Mouse (Mus musculus): ENCODE data around the gene Dab1. TPM values are rescaled to one million over a fixed set of nuclear protein-coding genes. Genes with fewer than 3 reads are reported as not detected.
A peak's percentile ranks its signal among the peaks of the same experiment; 100 is the strongest.

Dab1 gene
- polyA plus RNA-seq, 1 experiment from 2014 or later, result 106 TPM

- Histone ChIP-seq H3K4me1 (ENCODE audit: control insufficient read depth, insufficient read depth, low read length) (peaks cover 2% of the 10 kb centered on the region; the same call in 1 of the 2 replicates), H3K4me3 (ENCODE audit: low read depth, low read length) (no peak overlapping the region), H3K27ac (ENCODE audit: low read depth, low read length) (no peak overlapping the region), H3K36me3 (ENCODE audit: control insufficient read depth, insufficient read depth, low read length) (no peaks in the 10 kb centered on the region), H3K9me3 (replicated peaks; ENCODE audit: control insufficient read depth, low read length) (no peaks in the 10 kb centered on the region), H3K9ac (ENCODE audit: low read length) (no peak overlapping the region), H3K4me2 (ENCODE audit: low read length) (no peak overlapping the region), H3K27me3 (replicated peaks; ENCODE audit: control insufficient read depth, insufficient read depth, low read length) (no peaks in the 10 kb centered on the region)
- ATAC-seq (no peak), DNase-seq (ENCODE audit: low spot score) (no peak)
- WGBS, result 67% methylated on average over 7 of the region's 7 CpGs
Observed at GRCm38 (mm10) chr4:103754561-103754960, 135.4 kb downstream of the Dab1 start.

DNA sequence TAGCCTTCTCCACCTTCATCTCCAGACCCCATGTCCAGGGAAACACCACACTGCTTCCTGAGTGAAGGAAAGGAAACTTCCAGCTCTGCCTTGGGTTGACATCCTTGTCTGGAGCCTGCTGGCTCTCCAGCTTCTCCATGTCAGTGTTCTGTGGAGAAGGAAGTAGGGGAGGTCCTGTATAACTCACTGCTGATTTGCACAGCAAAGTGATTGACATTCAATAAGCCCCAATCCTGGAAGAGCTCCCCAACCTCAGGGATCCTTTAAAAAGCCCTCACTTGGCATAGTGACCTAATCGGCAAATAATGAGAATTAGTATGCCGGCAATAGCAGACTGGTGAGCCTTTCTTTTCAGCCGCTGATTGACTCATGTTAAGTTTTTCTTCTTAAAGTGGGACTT is 138.1 kb downstream of the Dab1 start:
- Histone ChIP-seq H3K27ac (ENCODE audit: low read depth, low read length) (no peak overlapping the region), H3K4me3 (ENCODE audit: low read depth, low read length) (no peak overlapping the region), H3K4me1 (ENCODE audit: control insufficient read depth, insufficient read depth, low read length) (0 out of 2 replicates have a peak, but pooled peaks cover 2% of the 10 kb centered on the region), H3K36me3 (ENCODE audit: control insufficient read depth, insufficient read depth, low read length) (no peaks in the 10 kb centered on the region), H3K4me2 (ENCODE audit: low read length) (no peak overlapping the region), H3K9ac (ENCODE audit: low read length) (no peak overlapping the region), H3K9me3 (replicated peaks; ENCODE audit: control insufficient read depth, low read length) (no peaks in the 10 kb centered on the region), H3K27me3 (replicated peaks; ENCODE audit: control insufficient read depth, insufficient read depth, low read length) (no peaks in the 10 kb centered on the region)
- ATAC-seq, result peak; percentile 48; the same call in 1 of the 2 replicates
- 2% methylated on average over 3 of the region's 3 CpGs for WGBS
- peak; percentile 64 for DNase-seq (ENCODE audit: low spot score)

- H3K36me3 ChIP-seq (ENCODE audit: control insufficient read depth, insufficient read depth, low read length), result no peaks in the 10 kb centered on the region
- no peak overlapping the region for H3K4me2 ChIP-seq (ENCODE audit: low read length)
- no peaks in the 10 kb centered on the region for H3K27me3 ChIP-seq (replicated peaks; ENCODE audit: control insufficient read depth, insufficient read depth, low read length)
- H3K27ac ChIP-seq (ENCODE audit: low read depth, low read length), result no peak overlapping the region
- ATAC-seq (no peak), DNase-seq (ENCODE audit: low spot score) (no peak)
- H3K4me1 ChIP-seq (ENCODE audit: control insufficient read depth, insufficient read depth, low read length), result 0 out of 2 replicates have a peak, but pooled peaks cover 2% of the 10 kb centered on the region
- no peak overlapping the region for H3K9ac ChIP-seq (ENCODE audit: low read length)
- 83% methylated on average over 11 of the region's 11 CpGs for WGBS
- H3K9me3 ChIP-seq (replicated peaks; ENCODE audit: control insufficient read depth, low read length), result no peaks in the 10 kb centered on the region
- H3K4me3 ChIP-seq (ENCODE audit: low read depth, low read length), result no peak overlapping the region
Observed at GRCm38 (mm10) chr4:103762416-103762815, 143.3 kb downstream of the Dab1 start.

DNA sequence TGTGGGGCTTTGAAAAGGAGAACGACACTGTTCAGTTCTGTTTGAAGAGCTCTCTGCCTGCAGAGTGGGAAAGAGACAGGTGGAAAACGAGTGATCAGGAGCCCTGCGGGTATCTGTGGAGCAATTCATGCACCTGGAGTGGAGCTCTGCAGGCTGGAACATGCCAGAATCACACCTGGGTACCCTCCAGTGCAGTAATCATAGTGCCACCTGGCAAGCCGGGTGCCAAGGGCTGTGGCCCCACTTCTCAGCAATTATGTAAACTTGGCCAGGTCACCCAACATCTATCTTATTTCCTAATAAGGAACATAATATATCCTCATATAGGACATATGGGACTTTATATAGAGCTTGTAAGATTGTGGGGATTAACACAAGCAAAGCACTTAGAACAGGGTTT is 156.6 kb downstream of the Dab1 start:
- H3K9ac ChIP-seq (ENCODE audit: low read length), result no peak overlapping the region
- ATAC-seq (no peak), DNase-seq (ENCODE audit: low spot score) (no peak)
- H3K27ac ChIP-seq (ENCODE audit: low read depth, low read length), result no peak overlapping the region
- no peaks in the 10 kb centered on the region for H3K4me1 ChIP-seq (ENCODE audit: control insufficient read depth, insufficient read depth, low read length)
- H3K27me3 ChIP-seq (replicated peaks; ENCODE audit: control insufficient read depth, insufficient read depth, low read length), result no peaks in the 10 kb centered on the region
- no peak overlapping the region for H3K4me3 ChIP-seq (ENCODE audit: low read depth, low read length)
- 83% methylated on average over 4 of the region's 4 CpGs for WGBS
- no peak overlapping the region for H3K4me2 ChIP-seq (ENCODE audit: low read length)
- no peaks in the 10 kb centered on the region for H3K36me3 ChIP-seq (ENCODE audit: control insufficient read depth, insufficient read depth, low read length)
- H3K9me3 ChIP-seq (replicated peaks; ENCODE audit: control insufficient read depth, low read length), result no peaks in the 10 kb centered on the region

- 60% methylated on average over 4 of the region's 4 CpGs for WGBS
- Histone ChIP-seq H3K9me3 (replicated peaks; ENCODE audit: control insufficient read depth, low read length) (no peaks in the 10 kb centered on the region), H3K27ac (ENCODE audit: low read depth, low read length) (no peak overlapping the region), H3K4me2 (ENCODE audit: low read length) (no peak overlapping the region), H3K9ac (ENCODE audit: low read length) (no peak overlapping the region), H3K36me3 (ENCODE audit: control insufficient read depth, insufficient read depth, low read length) (no peaks in the 10 kb centered on the region), H3K4me3 (ENCODE audit: low read depth, low read length) (no peak overlapping the region), H3K27me3 (replicated peaks; ENCODE audit: control insufficient read depth, insufficient read depth, low read length) (no peaks in the 10 kb centered on the region), H3K4me1 (ENCODE audit: control insufficient read depth, insufficient read depth, low read length) (no peaks in the 10 kb centered on the region)
- ATAC-seq, result no peak
- peak; percentile 59 for DNase-seq (ENCODE audit: low spot score)
Observed at GRCm38 (mm10) chr4:103781398-103781797, 162.2 kb downstream of the Dab1 start.

DNA sequence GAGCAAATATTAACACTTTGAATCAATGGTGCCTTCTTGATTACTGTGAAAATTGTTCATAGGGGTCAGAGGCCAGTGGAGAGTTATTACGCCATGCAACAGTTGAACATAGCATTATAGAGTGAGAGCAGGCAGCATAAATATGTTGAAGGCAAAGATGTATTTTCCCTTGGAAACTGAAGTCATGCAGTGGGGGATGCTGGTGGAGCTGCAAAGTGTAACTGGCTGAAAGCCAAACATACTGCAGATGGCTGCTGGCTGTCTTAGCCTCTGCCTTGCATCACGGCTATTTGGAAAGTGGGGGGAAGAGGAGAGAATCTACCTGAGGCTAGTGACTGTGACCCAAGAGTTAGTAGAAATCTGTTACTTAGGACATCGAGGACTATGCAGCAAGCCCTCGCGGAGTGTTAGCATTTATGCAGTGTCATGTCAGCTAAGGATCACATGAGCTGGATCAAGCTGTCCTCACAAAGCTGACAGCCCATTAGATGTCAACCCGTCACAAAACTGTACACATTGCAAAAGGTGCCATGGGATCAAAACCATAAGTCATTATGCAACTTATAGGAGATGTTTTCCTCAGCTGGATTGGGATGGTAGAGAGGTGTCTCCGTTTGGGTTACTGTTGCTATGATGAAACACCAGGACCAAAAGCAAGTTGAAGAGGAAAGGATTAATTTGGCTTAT is 164.5 kb downstream of the Dab1 start:
- Histone ChIP-seq H3K9ac (ENCODE audit: low read length) (no peak overlapping the region), H3K27ac (ENCODE audit: low read depth, low read length) (no peak overlapping the region), H3K4me1 (ENCODE audit: control insufficient read depth, insufficient read depth, low read length) (no peaks in the 10 kb centered on the region), H3K9me3 (replicated peaks; ENCODE audit: control insufficient read depth, low read length) (no peaks in the 10 kb centered on the region), H3K27me3 (replicated peaks; ENCODE audit: control insufficient read depth, insufficient read depth, low read length) (no peaks in the 10 kb centered on the region), H3K4me2 (ENCODE audit: low read length) (no peak overlapping the region), H3K4me3 (ENCODE audit: low read depth, low read length) (no peak overlapping the region), H3K36me3 (ENCODE audit: control insufficient read depth, insufficient read depth, low read length) (no peaks in the 10 kb centered on the region)
- no peak for ATAC-seq
- peak; percentile 58 for DNase-seq (ENCODE audit: low spot score)
- WGBS, result 84% methylated on average over 7 of the region's 7 CpGs

DNA sequence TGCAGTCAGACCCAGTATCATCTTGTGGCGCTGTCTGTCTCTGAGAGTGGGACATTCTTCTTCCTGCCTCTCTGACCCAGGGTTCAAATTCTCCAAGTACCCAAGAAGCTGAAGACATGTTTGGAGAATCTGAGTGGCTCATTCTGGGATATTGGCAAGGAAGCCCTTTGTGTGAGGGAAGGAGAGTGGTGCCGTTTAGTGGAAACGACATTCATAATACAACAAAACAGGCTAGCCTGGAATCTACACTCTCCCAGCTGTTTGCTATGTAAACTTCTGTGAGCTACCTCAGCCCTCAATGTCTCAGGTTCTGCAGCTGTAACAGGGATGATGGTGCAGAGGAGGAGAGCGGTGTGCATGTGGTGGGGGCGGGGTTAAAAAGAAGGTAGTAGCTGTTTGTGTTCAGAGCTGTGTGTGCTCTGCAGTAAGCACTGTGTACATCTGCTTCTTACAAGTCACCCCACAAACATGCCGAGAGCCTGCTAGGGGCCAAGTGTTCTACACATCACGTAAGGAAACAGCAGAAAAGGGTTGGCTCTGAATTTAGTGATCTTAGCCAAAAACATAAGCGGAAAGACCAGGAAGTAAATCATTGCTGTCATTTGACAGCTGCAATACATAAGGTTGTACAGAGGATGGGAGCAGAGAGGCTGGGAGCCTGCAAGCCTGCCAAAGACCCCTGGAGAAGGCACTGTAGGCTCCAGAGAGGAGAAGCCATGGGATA is 174.6 kb downstream of the Dab1 start:
- H3K4me2 ChIP-seq (ENCODE audit: low read length), result no peak overlapping the region
- H3K9ac ChIP-seq (ENCODE audit: low read length), result no peak overlapping the region
- peaks cover 2% of the 10 kb centered on the region; the same call in 1 of the 2 replicates for H3K4me1 ChIP-seq (ENCODE audit: control insufficient read depth, insufficient read depth, low read length)
- H3K27ac ChIP-seq (ENCODE audit: low read depth, low read length), result no peak overlapping the region
- no peaks in the 10 kb centered on the region for H3K36me3 ChIP-seq (ENCODE audit: control insufficient read depth, insufficient read depth, low read length)
- ATAC-seq, result peak; percentile 40; the same call in 1 of the 2 replicates
- 80% methylated on average over 8 of the region's 8 CpGs for WGBS
- H3K27me3 ChIP-seq (replicated peaks; ENCODE audit: control insufficient read depth, insufficient read depth, low read length), result no peaks in the 10 kb centered on the region
- H3K4me3 ChIP-seq (ENCODE audit: low read depth, low read length), result no peak overlapping the region
- peak; percentile 58 for DNase-seq (ENCODE audit: low spot score)
- H3K9me3 ChIP-seq (replicated peaks; ENCODE audit: control insufficient read depth, low read length), result no peaks in the 10 kb centered on the region

DNA sequence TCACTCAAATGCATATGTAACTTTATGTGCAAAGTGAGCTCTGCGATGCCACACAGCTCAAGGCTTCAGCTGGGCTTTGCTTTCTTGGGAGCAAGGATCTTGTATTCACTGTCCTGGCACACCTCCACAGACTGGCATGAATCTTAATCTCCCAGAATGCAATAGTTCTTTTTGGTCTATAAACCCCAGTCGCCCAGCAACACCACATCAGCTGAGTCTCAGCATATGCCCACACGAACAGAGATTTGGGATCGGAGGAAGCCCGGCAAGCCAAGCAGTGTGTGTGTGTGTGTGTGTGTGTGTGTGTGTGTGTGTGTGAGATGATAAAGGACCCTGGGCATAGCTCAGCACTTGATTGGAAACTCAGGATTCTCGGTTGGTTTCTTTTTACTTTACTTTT is 177.3 kb downstream of the Dab1 start:
- H3K4me3 ChIP-seq (ENCODE audit: low read depth, low read length), result no peak overlapping the region
- H3K27me3 ChIP-seq (replicated peaks; ENCODE audit: control insufficient read depth, insufficient read depth, low read length), result no peaks in the 10 kb centered on the region
- WGBS, result 55% methylated on average over 6 of the region's 6 CpGs
- H3K9me3 ChIP-seq (replicated peaks; ENCODE audit: control insufficient read depth, low read length), result no peaks in the 10 kb centered on the region
- no peak overlapping the region for H3K27ac ChIP-seq (ENCODE audit: low read depth, low read length)
- peak; percentile 67 for DNase-seq (ENCODE audit: low spot score)
- ATAC-seq, result no peak
- no peak overlapping the region for H3K4me2 ChIP-seq (ENCODE audit: low read length)
- H3K4me1 ChIP-seq (ENCODE audit: control insufficient read depth, insufficient read depth, low read length), result peaks cover 2% of the 10 kb centered on the region; the same call in 1 of the 2 replicates
- H3K36me3 ChIP-seq (ENCODE audit: control insufficient read depth, insufficient read depth, low read length), result no peaks in the 10 kb centered on the region
- no peak overlapping the region for H3K9ac ChIP-seq (ENCODE audit: low read length)

GRCm38 (mm10) chr4:103802439-103802838 is 183.3 kb downstream of the Dab1 start:
- no peak for ATAC-seq
- WGBS, result 86% methylated on average over 4 of the region's 4 CpGs
- H3K27me3 ChIP-seq (replicated peaks; ENCODE audit: control insufficient read depth, insufficient read depth, low read length), result no peaks in the 10 kb centered on the region

More at GRCm38 (mm10) chr4:103802439-103802838, 183.3 kb downstream of the Dab1 start:
- H3K4me2 ChIP-seq (ENCODE audit: low read length), result no peak overlapping the region
- H3K9me3 ChIP-seq (replicated peaks; ENCODE audit: control insufficient read depth, low read length), result no peaks in the 10 kb centered on the region
- no peak overlapping the region for H3K27ac ChIP-seq (ENCODE audit: low read depth, low read length)
- no peaks in the 10 kb centered on the region for H3K36me3 ChIP-seq (ENCODE audit: control insufficient read depth, insufficient read depth, low read length)
- no peak for DNase-seq (ENCODE audit: low spot score)
- no peaks in the 10 kb centered on the region; the same call in 1 of the 2 replicates for H3K4me1 ChIP-seq (ENCODE audit: control insufficient read depth, insufficient read depth, low read length)
- no peak overlapping the region for H3K4me3 ChIP-seq (ENCODE audit: low read depth, low read length)
- no peak overlapping the region for H3K9ac ChIP-seq (ENCODE audit: low read length)
